Mouse (Mus musculus) olfactory bulb, adult 2 months (tissue): ENCODE measurements around the gene Pcx.

Source experiments
- CTCF ChIP-seq: fragments of 200-500 bp; IDR thresholded peaks from 2 replicates; pipeline ENCODE4 v1.5.1; 2012; ENCODE audit warnings: low read depth, mild to moderate bottlenecking, low read length, moderate library complexity; ENCODE audit not compliant: insufficient read depth
- POLR2A ChIP-seq: fragments of 200-500 bp; IDR thresholded peaks from 2 replicates; pipeline ENCODE4 v1.6.1; 2012; ENCODE audit warnings: mild to moderate bottlenecking, low read depth, low read length, moderate library complexity; ENCODE audit not compliant: insufficient read depth

GRCm38 (mm10) chr19:4495814-4496213 lies 14.5 kb upstream of the Pcx start:
- TF ChIP-seq POLR2A, result no peak
- TF ChIP-seq CTCF, result no peak
